Mouse (Mus musculus) spleen, embryonic (tissue): ENCODE results near the gene Myrfl.

Experiments used
- CTCF ChIA-PET: fragments of 350-600 bp; sonication (Branson Sonifier 250); formaldehyde crosslinking; loops from one replicate; lab custom pipeline; 2022; lab: Charles Lee

Myrfl gene

DNA sequence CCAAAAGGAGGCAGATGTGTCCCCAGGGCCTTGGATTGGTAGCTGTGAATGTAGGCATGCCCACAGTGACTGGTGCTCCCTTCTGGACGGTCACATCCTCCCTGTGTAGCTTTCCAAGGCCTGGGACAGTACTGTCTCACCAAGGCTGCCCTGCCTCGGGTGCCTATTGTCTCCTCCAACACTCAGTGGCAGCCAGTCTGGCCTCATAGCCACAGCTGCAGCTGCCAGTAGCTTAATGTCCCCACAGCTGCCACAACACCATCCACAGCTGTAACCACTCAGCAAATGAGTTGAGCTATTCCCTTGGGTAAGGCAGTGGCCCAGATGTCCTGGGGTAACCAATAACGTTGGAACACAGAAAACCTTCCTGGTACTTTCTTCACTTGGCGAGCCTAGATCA lies 68.6 kb downstream of the Myrfl start:
- CTCF ChIA-PET: no interaction called here

DNA sequence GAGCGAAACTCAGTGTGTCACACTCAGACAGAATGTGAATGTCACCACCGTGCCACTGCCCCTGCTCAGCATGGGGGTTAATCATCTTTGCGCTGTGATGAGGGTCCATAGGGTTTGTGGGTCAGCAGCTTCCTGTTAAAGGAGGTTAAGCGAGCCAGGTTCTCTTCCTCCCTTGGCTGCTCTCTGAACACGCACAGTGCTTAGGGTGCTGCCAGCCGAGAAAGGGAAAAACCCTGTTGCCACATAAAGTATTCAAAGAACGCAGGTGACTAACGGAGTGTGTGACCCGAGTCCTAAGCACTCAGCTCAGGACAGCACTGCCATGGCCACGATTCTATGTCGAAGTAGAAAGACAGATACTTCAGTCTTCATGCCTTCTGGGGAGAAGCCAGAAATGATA lies 69.4 kb downstream of the Myrfl start:
- CTCF ChIA-PET: no interaction called here

DNA sequence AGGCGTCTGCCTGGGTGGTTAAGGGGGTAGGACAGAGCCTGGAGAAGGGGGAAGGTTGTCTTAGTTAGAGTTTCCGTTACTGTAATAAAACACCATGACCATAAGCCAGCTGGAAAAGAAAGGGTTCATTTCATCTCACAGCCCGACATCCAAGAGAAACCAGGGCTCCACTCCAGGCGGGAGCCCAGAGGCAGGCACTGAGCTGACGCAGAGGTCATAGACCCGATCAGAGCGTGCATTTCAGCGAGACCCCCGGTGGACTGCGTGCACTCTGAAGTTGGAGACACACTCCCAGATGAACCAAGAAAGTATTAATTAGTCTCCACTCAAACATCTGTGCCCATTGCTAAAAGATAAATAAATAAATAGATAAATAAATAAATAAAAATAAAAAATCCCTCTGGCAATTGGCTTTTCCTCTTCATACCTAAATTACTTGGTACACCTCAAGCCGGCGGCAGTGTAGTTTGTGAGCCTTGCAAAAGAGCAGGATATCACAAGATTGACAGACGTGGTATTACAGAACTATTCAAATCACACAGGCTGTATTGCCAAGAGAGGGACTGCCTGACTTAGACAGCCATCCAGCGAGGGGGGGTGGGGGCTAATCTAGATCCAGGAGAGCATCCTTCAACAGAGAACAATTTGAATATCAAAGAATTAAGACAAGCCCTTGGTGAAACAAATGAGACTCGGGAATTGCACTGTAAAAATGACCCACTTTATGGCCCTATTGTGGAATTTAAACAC lies 81.2 kb downstream of the Myrfl start:
- CTCF ChIA-PET: interaction anchor here (0.6 kb wide), 1 partner anchor 221 kb away, joined by 5 read pairs; no protein-coding TSS in a partner anchor

DNA sequence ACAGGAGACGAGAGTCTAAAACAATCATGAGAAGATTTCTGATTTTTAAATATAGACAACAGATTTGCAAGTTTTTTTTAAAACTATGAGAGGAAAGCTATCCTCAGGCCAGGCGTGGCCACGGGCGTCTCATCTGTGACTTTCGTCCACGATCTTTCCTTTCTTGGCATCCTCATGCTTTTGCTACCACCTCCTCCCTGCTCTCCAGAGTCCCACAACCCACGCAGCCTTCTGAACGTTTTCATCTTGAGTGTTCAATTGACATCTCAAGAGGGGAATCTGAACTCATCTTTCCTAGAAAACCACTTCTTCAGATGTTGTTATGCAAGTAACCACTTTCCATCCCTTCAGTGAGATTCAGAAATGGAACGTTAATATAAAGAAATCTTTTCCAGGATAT lies 83.6 kb downstream of the Myrfl start:
- CTCF ChIA-PET: no interaction called here

DNA sequence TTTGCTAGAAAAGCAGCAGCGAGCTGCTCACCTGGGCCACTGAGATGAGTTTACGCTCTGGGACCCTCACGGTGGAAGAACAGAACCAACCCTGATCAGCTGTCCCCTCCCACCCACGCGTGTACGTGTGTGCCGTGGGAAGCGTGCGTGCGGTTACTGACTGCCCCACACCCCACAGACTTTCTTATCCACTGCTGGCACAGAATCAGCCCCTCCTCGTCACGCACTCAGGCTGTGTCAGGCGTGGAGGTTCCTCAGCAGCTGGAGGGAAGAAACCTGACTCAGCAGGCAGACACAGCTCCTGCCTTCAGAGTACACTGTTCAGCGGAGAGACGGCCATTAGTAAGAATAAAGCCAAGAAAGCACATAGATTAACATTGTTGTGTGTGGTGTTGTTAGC lies 86.0 kb downstream of the Myrfl start:
- CTCF ChIA-PET: interaction anchor here (0.6 kb wide), 1 partner anchor 245 kb away, joined by 14 read pairs; no protein-coding TSS in a partner anchor

DNA sequence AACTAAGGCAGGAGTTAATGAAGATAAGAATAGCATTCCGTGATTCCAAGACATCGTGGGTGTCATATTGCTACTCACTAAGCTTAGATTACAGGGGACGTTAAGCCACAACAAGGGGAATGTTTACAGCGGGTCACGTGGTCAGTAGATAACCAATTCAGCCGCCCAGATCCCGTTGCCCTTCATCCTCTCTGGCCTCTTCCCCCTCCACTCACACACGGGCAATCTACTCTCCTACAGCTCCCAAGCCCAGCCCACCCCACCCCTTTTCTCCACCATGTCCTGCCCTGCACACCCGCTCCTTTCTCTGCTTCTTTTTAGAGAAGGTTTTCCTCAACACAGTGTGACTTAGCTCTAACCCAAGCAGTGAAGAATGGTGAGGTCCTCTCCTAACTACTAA lies 87.3 kb downstream of the Myrfl start:
- CTCF ChIA-PET: no interaction called here

DNA sequence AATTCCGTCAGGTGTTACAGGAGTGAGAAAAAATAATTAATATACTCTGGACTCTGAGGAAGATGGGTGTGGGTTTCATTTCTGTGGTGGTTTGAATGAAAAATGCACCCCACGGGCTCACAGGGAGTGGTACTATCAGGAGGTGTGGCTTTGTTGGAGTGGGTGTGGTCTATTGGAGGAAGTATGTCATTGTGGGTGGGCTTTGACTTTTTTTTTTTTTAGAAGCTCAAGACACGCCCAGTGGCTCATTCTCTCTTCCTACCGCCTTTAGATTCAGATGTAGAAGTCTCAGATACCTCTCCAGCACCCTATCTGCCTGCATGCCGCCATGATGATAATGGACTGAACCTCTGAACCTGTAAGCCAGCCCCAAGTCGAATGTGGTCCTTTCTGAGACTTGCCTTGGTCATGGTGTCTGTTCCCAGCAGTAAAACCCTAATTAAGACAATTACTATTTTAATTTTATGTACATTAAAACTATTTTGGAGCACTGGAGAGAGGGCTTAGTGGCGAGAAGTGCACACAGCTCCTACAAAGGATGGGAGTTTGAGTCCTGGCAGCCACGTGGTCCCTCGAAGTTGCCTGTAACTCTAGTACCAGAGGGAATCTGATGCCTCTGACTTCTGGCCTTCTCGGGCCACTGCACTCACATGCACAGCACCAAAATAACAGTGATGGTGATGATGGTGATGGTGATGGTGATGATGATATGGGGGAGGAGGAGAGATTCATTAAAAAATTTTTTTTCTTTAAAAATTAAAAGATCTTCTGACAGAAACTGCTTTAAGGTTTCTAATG lies 88.0 kb downstream of the Myrfl start:
- CTCF ChIA-PET: no interaction called here

DNA sequence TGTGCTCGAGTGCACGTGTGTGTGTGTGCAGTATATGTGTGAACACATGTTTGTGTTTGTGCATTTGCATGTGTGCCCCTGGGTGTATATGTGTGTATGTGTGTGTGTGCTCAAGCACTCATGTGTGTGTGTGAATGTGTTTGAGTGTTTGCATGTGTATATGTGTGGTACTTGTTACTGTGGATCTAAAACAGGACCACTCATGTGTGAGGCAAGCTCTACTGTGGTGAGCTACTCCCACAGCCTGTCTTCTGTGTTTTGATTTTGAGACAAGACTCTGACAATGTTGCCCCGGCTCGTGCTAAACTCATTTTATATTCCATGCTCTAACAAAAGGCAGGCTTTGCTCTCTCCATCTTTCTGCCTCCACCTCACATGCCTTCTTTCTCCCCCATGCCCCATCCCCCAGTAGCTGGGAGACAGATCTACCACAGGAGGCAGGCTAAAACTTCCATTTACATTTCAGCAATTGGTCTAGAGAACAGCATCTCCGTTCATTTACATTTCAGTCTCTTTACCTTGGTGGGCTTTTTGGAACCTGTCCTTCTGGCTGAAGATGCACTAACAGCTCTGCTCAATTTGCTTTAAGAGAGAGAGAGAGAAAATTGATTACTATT lies 94.4 kb downstream of the Myrfl start:
- CTCF ChIA-PET: no interaction called here

DNA sequence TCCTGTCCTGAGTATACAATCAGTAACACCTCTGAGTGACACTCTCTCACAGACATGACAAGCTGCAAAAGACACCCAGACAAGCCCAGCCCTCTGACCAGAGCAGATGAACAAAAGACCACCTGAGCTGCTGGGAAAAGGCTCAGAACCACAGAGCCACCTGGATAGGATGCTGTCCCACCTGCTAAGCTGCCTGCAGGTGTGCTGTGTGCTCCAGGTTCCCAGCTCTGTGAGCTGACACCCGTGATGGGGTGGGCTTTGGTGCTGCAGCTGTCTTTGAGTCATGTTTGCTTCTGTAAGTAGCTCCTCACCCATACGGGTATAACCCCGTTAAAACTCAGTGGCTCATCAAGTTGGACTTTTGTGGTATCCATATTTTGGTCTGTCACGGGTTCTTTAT lies 95.4 kb downstream of the Myrfl start:
- CTCF ChIA-PET: no interaction called here

DNA sequence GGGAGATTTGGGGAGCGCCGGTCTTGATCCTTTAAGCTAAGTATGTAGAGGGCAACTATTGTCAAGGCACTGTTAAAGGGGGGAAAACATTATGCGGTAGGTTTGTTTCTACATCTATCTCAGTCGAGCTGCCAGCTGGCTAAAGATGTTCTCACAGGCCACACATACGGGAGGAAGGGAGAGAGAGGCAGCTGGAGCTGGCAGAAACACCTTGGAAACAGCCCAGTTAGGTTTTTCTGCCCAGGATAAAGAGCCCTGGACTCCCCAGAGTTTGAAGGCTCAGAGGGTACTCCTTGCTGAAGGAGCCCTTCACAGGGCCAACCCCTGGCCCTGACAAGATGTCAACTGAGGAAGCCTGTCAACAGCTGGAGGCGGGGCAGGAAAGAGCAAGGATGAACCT lies 100.7 kb downstream of the Myrfl start:
- CTCF ChIA-PET: no interaction called here

DNA sequence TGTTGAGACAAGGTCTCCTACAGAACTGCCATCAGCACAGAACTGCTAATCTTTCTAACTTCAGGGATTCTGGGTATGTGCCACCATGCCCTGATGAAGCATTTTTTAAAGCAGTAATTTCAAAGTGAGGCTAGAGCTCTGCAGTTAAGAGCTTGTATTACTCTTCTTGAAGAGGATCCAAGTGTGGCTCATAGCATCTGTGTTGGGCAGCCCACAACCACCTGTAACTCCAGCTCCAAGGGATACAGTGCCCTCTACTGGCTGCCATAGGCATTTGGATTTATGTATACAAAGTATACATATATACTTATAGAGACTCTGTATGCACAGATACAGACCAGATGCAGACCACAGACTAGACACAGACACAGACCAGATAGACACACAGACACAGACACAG lies 107.6 kb downstream of the Myrfl start:
- CTCF ChIA-PET: no interaction called here

DNA sequence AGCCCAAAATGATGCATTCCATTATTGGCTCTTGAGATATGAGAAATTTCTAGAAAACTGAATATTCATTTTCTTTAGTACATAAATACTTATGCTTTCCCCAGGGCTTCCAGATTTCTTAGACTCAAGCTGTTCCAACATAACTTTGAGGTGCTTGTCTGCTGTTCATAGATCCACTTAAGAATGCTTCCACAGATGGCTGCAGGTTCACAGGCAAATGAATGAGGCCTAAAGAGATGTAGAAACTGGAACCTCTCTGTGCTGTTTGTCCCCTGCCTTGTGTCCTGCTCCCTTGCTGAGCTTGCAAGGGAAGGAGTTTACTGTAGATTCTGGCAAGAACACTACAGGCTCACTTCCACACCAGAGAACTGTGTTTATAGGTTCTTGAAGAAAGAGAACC lies 108.3 kb downstream of the Myrfl start:
- CTCF ChIA-PET: no interaction called here

DNA sequence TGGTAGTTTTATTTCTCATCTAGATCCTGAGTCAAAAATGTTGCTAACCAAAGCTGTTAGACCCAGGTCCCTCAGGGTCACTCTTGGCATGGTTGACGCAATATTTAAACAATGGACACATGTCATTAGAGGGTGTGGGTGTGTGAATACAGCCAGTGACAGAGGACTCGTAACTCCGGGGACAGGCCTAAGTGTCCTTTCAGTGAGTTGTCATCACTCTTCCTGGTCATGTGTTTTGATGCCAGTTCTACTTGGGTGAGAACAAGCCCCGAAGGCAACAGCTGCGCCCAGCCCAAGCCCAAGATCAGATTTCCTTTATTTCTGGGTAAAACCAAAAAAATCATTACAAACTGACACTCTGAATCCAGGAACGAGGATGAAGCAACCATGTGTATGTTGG lies 112.6 kb downstream of the Myrfl start:
- CTCF ChIA-PET: no interaction called here

DNA sequence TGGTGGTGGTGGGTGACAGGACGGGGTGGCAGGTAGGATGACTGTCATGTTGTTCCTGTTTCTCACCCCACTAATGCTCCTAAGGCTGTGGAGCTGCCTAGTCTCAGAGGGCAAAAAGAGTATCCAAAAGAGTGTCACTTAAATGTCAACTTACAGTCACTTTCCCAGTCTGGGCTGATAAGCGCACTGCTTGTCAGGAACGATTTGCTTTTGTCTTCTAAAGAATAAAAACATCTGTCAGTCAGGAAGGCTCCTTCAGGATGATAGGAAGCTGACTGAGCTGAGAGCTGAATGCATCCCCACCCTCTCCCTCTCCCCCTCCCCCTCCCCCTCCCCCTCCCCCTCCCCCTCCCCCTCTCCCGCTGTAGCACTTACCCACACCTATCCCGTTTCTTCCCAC lies 113.7 kb downstream of the Myrfl start:
- CTCF ChIA-PET: no interaction called here

DNA sequence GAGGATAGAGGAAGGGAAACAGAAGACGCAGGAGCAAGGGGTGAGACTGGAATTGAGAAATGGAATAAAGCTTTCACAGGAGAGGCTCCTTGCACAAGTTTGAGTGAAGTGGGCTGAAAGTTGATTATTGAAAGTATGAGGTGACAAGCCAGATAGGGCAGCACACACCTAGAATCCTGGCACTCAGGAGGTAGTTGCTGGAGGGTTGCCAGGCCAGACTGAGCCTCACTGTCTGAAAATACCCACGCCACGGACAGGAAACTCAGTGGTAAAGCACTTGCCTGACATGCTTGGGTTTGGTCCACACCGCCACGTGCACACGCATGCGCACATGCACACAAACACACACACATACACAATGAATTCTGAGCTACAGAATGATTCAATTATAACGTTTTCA lies 118.8 kb downstream of the Myrfl start:
- CTCF ChIA-PET: no interaction called here

DNA sequence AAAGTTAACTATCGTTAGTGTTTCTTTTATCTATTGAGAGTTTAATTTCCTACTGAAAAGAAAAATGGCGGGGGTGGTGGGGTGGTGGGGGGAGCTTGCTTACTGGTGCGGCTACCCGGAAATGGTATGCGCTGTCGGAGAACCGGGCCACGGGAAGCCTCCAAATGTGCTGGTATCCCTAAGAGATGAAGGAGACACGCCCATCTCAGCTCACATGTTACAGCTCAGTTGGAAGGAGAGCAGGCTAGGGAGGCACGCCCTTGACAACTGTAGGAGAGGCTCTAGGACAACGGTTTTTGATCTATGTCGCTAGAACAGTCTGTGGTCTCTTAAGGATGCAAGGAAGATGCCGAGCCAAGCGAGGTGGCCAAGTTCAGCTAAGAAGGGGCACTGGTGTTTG lies 119.9 kb downstream of the Myrfl start:
- CTCF ChIA-PET: no interaction called here

DNA sequence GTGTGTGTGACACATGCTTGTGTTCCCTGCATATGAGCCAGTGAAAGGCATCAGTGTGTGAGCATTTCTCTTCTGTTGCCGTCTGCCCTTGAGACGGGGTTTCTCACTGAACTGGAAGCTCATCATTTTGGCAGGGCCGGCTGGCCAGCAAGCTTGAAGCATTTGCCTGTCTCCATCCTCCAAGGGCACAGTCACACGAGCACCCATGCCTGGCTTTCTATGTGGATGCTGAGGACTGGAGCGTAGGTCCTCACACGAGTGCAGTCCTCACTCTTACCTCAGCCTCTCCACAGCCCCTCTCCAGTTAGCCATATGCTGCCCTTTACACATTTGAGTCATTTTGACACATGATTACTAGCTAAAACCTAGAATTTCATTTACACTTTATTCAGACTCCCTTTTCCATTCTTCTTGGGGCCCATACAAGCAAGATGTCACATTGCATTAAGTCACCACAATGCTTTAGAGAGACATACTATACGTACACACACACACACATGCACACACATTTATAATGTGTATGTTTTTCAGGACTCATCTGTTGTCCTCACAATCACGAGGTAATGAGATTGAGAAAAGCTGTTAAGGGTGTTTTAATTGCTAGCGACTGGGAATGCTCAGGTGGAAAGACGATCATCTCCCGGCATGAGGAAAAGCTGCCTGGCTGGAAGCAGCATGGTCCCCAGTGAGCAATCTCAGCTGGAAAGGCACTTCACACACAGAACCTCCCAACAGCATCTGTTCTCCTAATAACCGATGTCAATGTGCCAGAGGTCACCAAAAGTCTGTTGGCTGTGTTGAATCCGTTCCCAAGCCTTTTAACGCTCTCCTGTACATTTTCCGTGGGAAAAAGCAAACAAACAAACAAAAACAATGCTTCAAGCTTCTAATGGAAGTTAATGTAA lies 122.6 kb downstream of the Myrfl start:
- CTCF ChIA-PET: no interaction called here

DNA sequence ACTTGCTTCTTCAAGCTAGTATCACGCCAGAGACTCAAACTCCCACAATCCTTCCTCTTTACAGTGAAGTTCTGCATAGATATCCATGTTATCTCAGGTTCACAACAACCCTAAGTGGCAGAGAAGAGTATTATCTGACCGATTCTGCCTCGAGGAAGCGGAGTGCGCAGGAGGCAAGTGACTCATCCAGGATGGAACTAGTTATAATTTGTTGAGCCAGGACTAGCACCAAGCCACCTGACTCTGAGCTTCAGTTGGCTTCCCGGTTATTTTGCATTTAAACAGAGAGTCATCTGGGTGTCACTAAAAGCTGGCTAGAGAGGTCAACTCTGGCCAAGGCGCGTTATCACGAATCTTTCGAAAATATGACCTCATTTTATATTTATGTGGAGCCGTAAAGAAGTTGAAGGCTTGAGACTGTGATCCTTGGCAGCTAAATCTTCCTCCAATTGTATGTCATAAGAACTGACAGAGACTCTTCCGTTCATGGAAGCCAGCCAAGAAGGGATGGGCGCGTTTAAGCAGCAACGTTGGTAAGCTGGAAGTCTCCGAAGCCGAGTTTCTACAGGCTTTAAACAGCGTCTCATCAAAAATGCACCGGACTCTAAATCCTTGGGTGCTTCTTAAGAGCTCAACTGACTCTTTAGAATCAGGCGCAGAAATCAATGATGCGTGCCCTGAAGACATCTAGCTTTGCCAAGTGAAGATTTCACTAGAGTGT lies 125.3 kb downstream of the Myrfl start:
- CTCF ChIA-PET: no interaction called here

DNA sequence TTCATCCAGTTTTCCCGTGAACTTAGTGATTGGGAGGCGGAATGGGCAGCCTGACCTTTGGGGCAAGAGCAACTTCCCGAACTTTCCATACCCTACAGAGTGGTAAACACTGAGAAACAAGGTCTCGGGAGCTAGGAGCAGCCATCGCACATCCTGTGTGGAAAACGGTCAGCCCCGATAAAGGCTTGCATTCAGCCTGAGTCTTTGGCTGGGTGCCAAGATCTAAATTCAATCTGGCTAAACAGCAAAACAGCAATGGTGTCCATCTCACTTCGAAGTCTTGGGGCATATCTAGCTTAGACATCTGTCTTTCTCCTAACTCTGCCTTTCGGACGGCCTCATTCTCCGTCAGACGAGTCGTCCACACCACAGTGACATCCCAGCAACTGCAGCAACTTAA lies 128.1 kb downstream of the Myrfl start:
- CTCF ChIA-PET: no interaction called here

DNA sequence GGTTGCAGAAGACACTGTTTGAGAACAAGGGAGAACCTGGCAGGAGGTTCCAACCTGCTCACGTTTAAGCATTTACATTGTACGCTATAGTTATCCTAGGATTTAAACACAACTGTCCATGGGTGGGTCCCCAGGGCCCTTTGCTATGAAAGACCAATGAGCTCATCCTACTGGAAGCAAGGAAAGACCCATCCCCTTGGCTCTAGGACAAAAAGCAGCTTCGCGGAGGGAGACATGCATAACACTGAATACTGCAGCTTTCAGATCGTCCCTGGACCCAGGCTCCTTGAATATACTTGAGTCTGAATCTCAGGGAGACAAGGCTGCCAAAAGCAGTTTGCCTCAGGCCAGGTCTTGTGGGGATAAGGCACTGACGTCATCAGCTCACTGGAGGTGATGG lies 130.2 kb downstream of the Myrfl start:
- CTCF ChIA-PET: interaction anchor here (0.7 kb wide), 1 partner anchor 9 kb away, joined by 3 read pairs; no protein-coding TSS in a partner anchor

DNA sequence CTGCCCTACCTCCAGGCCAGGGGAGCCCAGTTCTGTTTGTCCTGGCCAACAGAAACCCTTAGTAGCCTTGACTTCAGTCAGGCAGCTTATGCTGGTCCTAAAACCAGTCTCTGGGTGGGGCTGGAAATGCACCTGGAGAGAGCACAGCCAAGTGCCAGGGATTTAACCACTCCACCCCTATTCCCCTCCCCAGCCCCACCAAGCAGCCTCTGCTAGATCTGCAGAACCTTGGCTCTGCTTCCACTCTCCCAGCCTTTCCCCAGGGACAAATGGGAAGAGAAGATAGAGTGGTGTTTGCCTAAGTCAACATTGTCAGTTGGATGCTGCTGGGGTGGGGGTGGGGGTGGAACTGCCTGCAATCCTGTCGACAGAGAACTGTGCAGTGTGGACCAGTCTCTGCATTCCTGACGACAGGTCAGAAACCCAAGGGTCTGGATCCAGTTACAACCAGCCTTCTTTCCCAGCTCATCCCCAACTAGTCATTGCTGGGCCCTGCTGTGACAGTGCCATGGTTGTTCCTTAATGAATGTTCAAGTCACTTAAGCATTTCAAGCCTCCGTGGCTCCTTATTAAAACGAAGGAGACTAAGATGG lies 135.1 kb downstream of the Myrfl start:
- CTCF ChIA-PET: no interaction called here
